Mouse (Mus musculus) stomach, postnatal 0 days (tissue): Measurements from ENCODE around the gene Ralgds. TPM values are rescaled to one million over a fixed set of nuclear protein-coding genes. Genes with fewer than 3 reads are reported as not detected.
A peak's percentile ranks its signal among the peaks of the same experiment; 100 is the strongest.

Experiments used
- ATAC-seq: fragments of 200-750 bp; cut with Nextera tagmentation; 2 replicates; pipeline ENCODE4 v1.8.0; 2017; ENCODE audit not compliant: low FRiP score, low TSS enrichment
- DNase-seq: peaks from one replicate; pipeline ENCODE4 v3.0.0-alpha.2; 2016; ENCODE audit warnings: low spot score
- H3K27ac ChIP-seq: fragments of 300-500 bp; sonication (generic); replicated peaks from 2 replicates; pipeline ENCODE4 v1.5.1; 2014; ENCODE audit warnings: mild to moderate bottlenecking, control low read depth
- H3K27me3 ChIP-seq: fragments of 300-500 bp; sonication (generic); 2 replicates; pipeline ENCODE4 v1.6.1; 2014; ENCODE audit warnings: low read length; ENCODE audit not compliant: control insufficient read depth, insufficient read depth
- H3K36me3 ChIP-seq: fragments of 300-500 bp; sonication (generic); 2 replicates; pipeline ENCODE4 v1.6.1; 2014; ENCODE audit warnings: low read length, mixed read lengths; ENCODE audit not compliant: control insufficient read depth, insufficient read depth
- H3K4me1 ChIP-seq: fragments of 300-500 bp; sonication (generic); replicated peaks from 2 replicates; pipeline ENCODE4 v1.6.1; 2014; ENCODE audit warnings: antibody characterized with exemption; ENCODE audit not compliant: control insufficient read depth, insufficient read depth
- H3K4me2 ChIP-seq: fragments of 300-500 bp; sonication (generic); replicated peaks from 2 replicates; pipeline ENCODE4 v1.6.1; 2014; ENCODE audit warnings: low read depth, mild to moderate bottlenecking, control low read depth, moderate library complexity
- H3K4me3 ChIP-seq: fragments of 300-500 bp; sonication (generic); 2 replicates; pipeline ENCODE4 v1.5.1; 2014; ENCODE audit warnings: low read depth, low read length, control low read depth
- H3K9ac ChIP-seq: fragments of 300-500 bp; sonication (generic); 2 replicates; pipeline ENCODE4 v1.6.1; 2014; ENCODE audit warnings: mild to moderate bottlenecking, low read length, control low read depth, mixed read lengths
- H3K9me3 ChIP-seq: fragments of 300-500 bp; sonication (generic); 2 replicates; pipeline ENCODE4 v1.6.1; 2016; ENCODE audit warnings: low read length; ENCODE audit not compliant: control insufficient read depth
- CTCF ChIP-seq: IDR thresholded peaks from 2 replicates; pipeline ENCODE4 v1.5.1; 2016; ENCODE audit warnings: antibody characterized with exemption, low read depth, mild to moderate bottlenecking, moderate library complexity
- EP300 ChIP-seq: optimal IDR thresholded peaks from 2 replicates; pipeline ENCODE3; 2016; ENCODE audit warnings: antibody characterized with exemption
- WGBS: fragments of 180-500 bp; shearing (Covaris S2); extraction: QIAGEN DNeasy Blood & Tissue Kit; methylation state at CpG from one replicate; pipeline ENCODE4 v1.1.7; 2014; 5-methylcytosine and 5-hydroxymethylcytosine counted together
- polyA plus RNA-seq: library from polyadenylated mRNA; unstranded; fragments of >200 nt; fragmentation: Nextera tagmentation; extraction: Ambion mirVana; gene quantifications from 2 replicates; pipeline ENCODE4 v1.2.1, GENCODE M21; 2015

Ralgds gene
- polyA plus RNA-seq = 23.9 and 26.8 TPM in 2 replicates

DNA sequence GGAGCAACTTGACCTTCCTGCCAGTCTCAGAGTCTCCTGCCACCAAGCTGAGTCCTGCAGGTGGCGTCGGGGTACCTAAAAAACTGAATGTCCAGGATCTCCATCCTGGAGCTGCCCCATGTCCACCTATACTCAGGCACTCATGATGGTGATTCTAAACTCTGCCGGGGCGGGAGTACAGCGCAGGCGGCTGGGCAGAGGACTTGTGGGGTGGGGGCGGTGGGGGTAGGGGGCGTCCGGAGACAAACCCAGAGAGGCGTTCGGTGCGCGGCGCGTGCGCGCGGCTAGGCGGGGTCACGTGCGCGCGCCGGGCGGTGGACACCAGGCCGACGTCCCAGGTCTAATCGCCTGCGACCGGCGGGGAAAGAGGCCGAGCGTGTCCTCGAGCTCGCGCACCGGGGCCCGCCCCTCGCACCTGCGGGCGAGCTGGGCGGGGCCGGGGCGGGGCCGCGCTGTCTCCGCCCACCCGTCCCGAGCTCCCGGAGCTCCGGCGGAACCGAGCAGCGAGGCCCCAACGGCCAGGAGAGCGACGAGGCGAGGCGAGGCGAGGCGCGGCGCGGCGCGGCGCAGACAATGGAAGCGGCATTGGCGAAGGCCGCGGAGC is at the start of gene Ralgds:
Gene Ralgds (plus strand): TSS at position 328 of the 604 bp plus-strand sequence.
- peak within 1 kb of the TSS; percentile 68 for H3K4me3 ChIP-seq
- no peaks in the 10 kb centered on the region for H3K36me3 ChIP-seq
- H3K4me1 ChIP-seq = peaks cover 5% of the 10 kb centered on the region
- TF ChIP-seq CTCF (peak; percentile 50), EP300 (no peak)
- no peaks in the 10 kb centered on the region for H3K27me3 ChIP-seq
- H3K27ac ChIP-seq = peak within 1 kb of the TSS; percentile 93
- peak within 1 kb of the TSS; percentile 78 for H3K9ac ChIP-seq
- peak; percentile 87 for DNase-seq
- 0% methylated on average over 64 of the region's 71 CpGs for WGBS
- ATAC-seq = peak; percentile 60
- H3K4me2 ChIP-seq = peak within 1 kb of the TSS; percentile 96
- no peaks in the 10 kb centered on the region for H3K9me3 ChIP-seq

DNA sequence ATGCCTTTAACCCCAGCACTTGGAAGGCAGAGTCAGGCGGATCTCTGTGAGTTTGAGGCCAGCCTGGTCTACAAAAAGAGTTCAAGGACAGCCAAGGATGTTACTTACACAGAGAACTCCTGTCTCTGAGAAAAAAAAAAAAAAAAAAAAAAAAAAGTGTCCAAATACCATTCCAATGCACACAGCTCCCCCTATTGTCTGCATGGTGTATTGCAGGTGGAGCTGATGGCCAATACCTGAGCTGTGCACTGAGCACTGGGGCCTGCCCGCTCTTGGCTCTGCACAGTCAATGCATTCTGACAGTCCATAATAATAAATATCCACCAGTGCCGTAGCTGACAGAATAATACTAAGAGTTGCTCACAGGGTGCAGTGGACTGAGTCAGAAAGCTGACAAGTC is 49.0 kb upstream of the Ralgds start:
- H3K27me3 ChIP-seq = no peaks in the 10 kb centered on the region
- WGBS = 61% methylated on average over 3 of the region's 3 CpGs
- no peak for ATAC-seq
- peak; percentile 38 for DNase-seq
- TF ChIP-seq CTCF = peak; percentile 70
- no peak for TF ChIP-seq EP300
- no peaks in the 10 kb centered on the region for H3K36me3 ChIP-seq
- no peak overlapping the region for H3K9ac ChIP-seq
- H3K9me3 ChIP-seq = no peaks in the 10 kb centered on the region
- peaks cover 3% of the 10 kb centered on the region; the same call in 1 of the 2 replicates for H3K4me1 ChIP-seq
- no peak overlapping the region for H3K4me2 ChIP-seq
- no peak overlapping the region for H3K4me3 ChIP-seq
- H3K27ac ChIP-seq = no peak overlapping the region

- ATAC-seq = no peak
- WGBS = 73% methylated on average over 9 of the region's 9 CpGs
- no peak for TF ChIP-seq CTCF
- TF ChIP-seq EP300 = no peak
Measured at GRCm38 (mm10) chr2:28464919-28465318, 48.0 kb upstream of the Ralgds start.

GRCm38 (mm10) chr2:28465836-28466518 is 46.9 kb upstream of the Ralgds start, which contains the start of gene 1700007K13Rik:
Gene 1700007K13Rik (minus strand): TSS chr2:28466332.
- 6% methylated on average over 25 of the region's 25 CpGs for WGBS
- Histone ChIP-seq H3K4me2 (peak within 1 kb of the TSS; percentile 56), H3K9ac (peak within 1 kb of the TSS; percentile 47), H3K4me3 (peak within 1 kb of the TSS; percentile 31), H3K4me1 (peaks cover 3% of the 10 kb centered on the region; the same call in 1 of the 2 replicates), H3K9me3 (no peaks in the 10 kb centered on the region), H3K27ac (no peak within 1 kb of the TSS), H3K27me3 (no peaks in the 10 kb centered on the region), H3K36me3 (peaks cover 7% of the 10 kb centered on the region; the same call in 1 of the 2 replicates)
- TF ChIP-seq CTCF = no peak
- no peak for TF ChIP-seq EP300
- DNase-seq = peak; percentile 84
- peak; percentile 78 for ATAC-seq

More at GRCm38 (mm10) chr2:28464919-28465318, 48.0 kb upstream of the Ralgds start:
- Histone ChIP-seq H3K4me3 (no peak overlapping the region), H3K27me3 (no peaks in the 10 kb centered on the region), H3K36me3 (peaks cover 6% of the 10 kb centered on the region; the same call in 1 of the 2 replicates), H3K27ac (no peak overlapping the region), H3K4me1 (peaks cover 3% of the 10 kb centered on the region; the same call in 1 of the 2 replicates), H3K9me3 (no peaks in the 10 kb centered on the region), H3K4me2 (no peak overlapping the region), H3K9ac (no peak overlapping the region)
- no peak for DNase-seq

GRCm38 (mm10) chr2:28467860-28468485 is 45.0 kb upstream of the Ralgds start, which contains the start of gene Mrps2:
Gene Mrps2 (plus strand): TSS chr2:28468066.
- H3K9ac ChIP-seq = peak within 1 kb of the TSS; percentile 95
- peak within 1 kb of the TSS; percentile 82 for H3K4me2 ChIP-seq
- no peaks in the 10 kb centered on the region for H3K27me3 ChIP-seq
- ATAC-seq (peak; percentile 91), DNase-seq (peak; percentile 91)
- WGBS = under 1% methylated on average over 52 of the region's 52 CpGs
- peak within 1 kb of the TSS; percentile 93 for H3K4me3 ChIP-seq
- H3K36me3 ChIP-seq = peaks cover 11% of the 10 kb centered on the region; the same call in 1 of the 2 replicates
- peak within 1 kb of the TSS; percentile 53; the same call in 1 of the 2 replicates for H3K27ac ChIP-seq
- TF ChIP-seq CTCF (peak; percentile 96), EP300 (no peak)
- H3K9me3 ChIP-seq = no peaks in the 10 kb centered on the region
- H3K4me1 ChIP-seq = peaks cover 3% of the 10 kb centered on the region; the same call in 1 of the 2 replicates
